Mouse (Mus musculus) brain, embryonic 14.5 days (tissue): ENCODE data around the gene Dedd.

Source experiments
- CTCF ChIP-seq: fragments of 200-500 bp; IDR thresholded peaks from 2 replicates; pipeline ENCODE4 v1.5.1; 2012; ENCODE audit warnings: inconsistent platforms, mild to moderate bottlenecking, moderate library complexity, borderline replicate concordance; ENCODE audit not compliant: insufficient read depth, insufficient read length; ENCODE audit errors: extremely low read depth
- POLR2A ChIP-seq: fragments of 200-500 bp; IDR thresholded peaks from 2 replicates; pipeline ENCODE4 v1.6.1; 2012; ENCODE audit warnings: mild to moderate bottlenecking, inconsistent platforms, borderline replicate concordance; ENCODE audit not compliant: poor library complexity, insufficient read depth, insufficient read length, severe bottlenecking; ENCODE audit errors: extremely low read depth

GRCm38 (mm10) chr1:171329433-171330215, 679 bp downstream of the Dedd start:
- TF ChIP-seq POLR2A: no peak
- TF ChIP-seq CTCF: no peak
